Mouse (Mus musculus): Measurements from ENCODE around the gene Lrrn4cl. TPM values are rescaled to one million over a fixed set of nuclear protein-coding genes. Genes with fewer than 3 reads are reported as not detected.

Lrrn4cl gene
- polyA plus RNA-seq (2014; fragmentation: Illumina TruSeq; extraction: RNeasy Lipid Tissue Mini Kit (QIAGEN cat#74804); ENCODE audit: low read depth, low replicate concordance) = 12.1 TPM

GRCm38 (mm10) chr19:8850402-8850901, at the start of gene Lrrn4cl:
Lrrn4cl (plus strand) TSS chr19:8850768.

GRCm38 (mm10) chr19:8802130-8802821, 48.3 kb upstream of the Lrrn4cl start, which contains the start of gene Zbtb3:
Zbtb3 (plus strand) TSS chr19:8802555.

GRCm38 (mm10) chr19:8818801-8819595, 31.6 kb upstream of the Lrrn4cl start, which contains the start of gene Ttc9c:
Ttc9c (minus strand) TSS chr19:8819333.

GRCm38 (mm10) chr19:8819596-8820423, 30.8 kb upstream of the Lrrn4cl start, which contains the start of gene Hnrnpul2:
Hnrnpul2 (plus strand) TSS chr19:8820010.

GRCm38 (mm10) chr19:8829660-8830059, 20.9 kb upstream of the Lrrn4cl start, which contains the start of gene AC129217.1:
AC129217.1 (plus strand) TSS chr19:8829773.

GRCm38 (mm10) chr19:8837251-8837791, 13.2 kb upstream of the Lrrn4cl start, which contains the start of gene Bscl2:
Bscl2 (plus strand) TSS chr19:8837467.

GRCm38 (mm10) chr19:8839103-8839907, 11.3 kb upstream of the Lrrn4cl start, which contains the start of gene Gng3:
Gng3 (minus strand) TSS chr19:8839194.

GRCm38 (mm10) chr19:8871267-8872186, 21.0 kb downstream of the Lrrn4cl start, which contains the start of gene Ubxn1:
Ubxn1 (plus strand) TSS chr19:8871496.

GRCm38 (mm10) chr19:8880311-8881033, 29.9 kb downstream of the Lrrn4cl start, which contains the start of gene Uqcc3:
Uqcc3 (minus strand) TSS chr19:8880923.

GRCm38 (mm10) chr19:8883616-8884015, 33.0 kb downstream of the Lrrn4cl start, which contains the start of the genes Lbhd1 and Gm49403:
Lbhd1 (plus strand) TSS chr19:8883732.
Gm49403 (plus strand) TSS chr19:8883930.

GRCm38 (mm10) chr19:8888511-8889385, 38.2 kb downstream of the Lrrn4cl start, which contains the start of the genes 1810009A15Rik and Gm49416:
1810009A15Rik (plus strand) TSS chr19:8888853.
Gm49416 (plus strand) TSS chr19:8888926.

GRCm38 (mm10) chr19:8892829-8893766, 42.5 kb downstream of the Lrrn4cl start, which contains the start of gene Ints5:
Ints5 (plus strand) TSS chr19:8893005.

GRCm38 (mm10) chr19:8897865-8898495, 47.4 kb downstream of the Lrrn4cl start, which contains the start of gene Ganab:
Ganab (plus strand) TSS chr19:8898071.

